Comparison of ENCODE assay signal across 8 mouse cellular contexts in genomic region chr4:43578376-43579204, GRCm38 (mm10). TPM values are rescaled to one million over a fixed set of nuclear protein-coding genes. Genes with fewer than 3 reads are reported as not detected.
A peak's percentile ranks its signal among the peaks of the same experiment; 100 is the strongest.
DNase-seq lines count a peak whose midpoint lies in the region; ATAC-seq and TF ChIP-seq lines count a peak whose summit lies in the region.

Gene Rgp1, plus strand, starts transcription at chr4:43578715.
Gene Gba2, minus strand, starts transcription at chr4:43578873.

- H3K4me2 ChIP-seq in kidney, embryonic 15.5 days, result peak within 1 kb of the TSS; percentile 81
- H3K4me2 ChIP-seq in limb, embryonic 15.5 days, result peak within 1 kb of the TSS; percentile 86
- peak within 1 kb of the TSS; percentile 95 for H3K4me2 ChIP-seq in midbrain, postnatal 0 days (ENCODE audit: low read depth, low read length, poor library complexity, severe bottlenecking)

- H3K36me3 ChIP-seq in C2C12 (ENCODE audit: control insufficient read depth, insufficient read depth), result peaks cover 31% of the 10 kb centered on the region
- H3K36me3 ChIP-seq in heart, embryonic 10.5 days, result peaks cover 57% of the 10 kb centered on the region
- peaks cover 44% of the 10 kb centered on the region for H3K36me3 ChIP-seq in kidney, embryonic 15.5 days
- H3K36me3 ChIP-seq in limb, embryonic 15.5 days, result peaks cover 41% of the 10 kb centered on the region
- H3K36me3 ChIP-seq in midbrain, postnatal 0 days (ENCODE audit: insufficient read depth, low read length), result peaks cover 26% of the 10 kb centered on the region

- no peak for TF ChIP-seq CTCF in C2C12 (IDR thresholded peaks at IDR 0.05; ENCODE audit: control insufficient read depth, insufficient read depth, insufficient read length)
- TF ChIP-seq CTCF in embryonic fibroblast, embryonic 13.5 days (IDR thresholded peaks at IDR 0.05; ENCODE audit: borderline replicate concordance, insufficient read depth, low read length), result no peak
- TF ChIP-seq CTCF in midbrain, postnatal 0 days (IDR thresholded peaks at IDR 0.05), result peak; percentile 43

- peak; percentile 92 for DNase-seq in brain, adult 2 months (ENCODE audit: low read depth, low spot score)
- peak; percentile 95 for DNase-seq in heart, embryonic 10.5 days (ENCODE audit: low spot score)
- peak; percentile 82 for DNase-seq in midbrain, postnatal 0 days (ENCODE audit: low spot score)
- peak; percentile 93 for DNase-seq in spleen, postnatal 10 days (ENCODE audit: low spot score in 2 of 2)

- peaks cover 5% of the 10 kb centered on the region; the same call in 1 of the 2 replicates for H3K4me1 ChIP-seq in embryonic fibroblast, embryonic 13.5 days (ENCODE audit: control insufficient read depth, insufficient read depth, low read length)
- H3K4me1 ChIP-seq in heart, embryonic 10.5 days, result peaks cover 37% of the 10 kb centered on the region
- peaks cover 45% of the 10 kb centered on the region for H3K4me1 ChIP-seq in kidney, embryonic 15.5 days
- H3K4me1 ChIP-seq in limb, embryonic 15.5 days, result peaks cover 38% of the 10 kb centered on the region
- peaks cover 34% of the 10 kb centered on the region for H3K4me1 ChIP-seq in midbrain, postnatal 0 days (ENCODE audit: insufficient read depth, low read length)

- H3K79me2 ChIP-seq in C2C12 (ENCODE audit: control insufficient read depth, insufficient read depth), result peaks cover 33% of the 10 kb centered on the region

- peak; percentile 97 for ATAC-seq in kidney, embryonic 15.5 days (replicated peaks; ENCODE audit: low FRiP score)
- ATAC-seq in limb, embryonic 15.5 days (ENCODE audit: insufficient number of reproducible peaks, low FRiP score, low TSS enrichment, low read depth), result peak; percentile 86
- ATAC-seq in midbrain, postnatal 0 days (ENCODE audit: low FRiP score), result peak; percentile 86

- peak within 1 kb of the TSS; percentile 75 for H3K4me3 ChIP-seq in C2C12 (ENCODE audit: insufficient read depth, poor library complexity, severe bottlenecking)
- H3K4me3 ChIP-seq in embryonic fibroblast, embryonic 13.5 days (ENCODE audit: insufficient read depth, low read length), result peak within 1 kb of the TSS; percentile 78
- peak within 1 kb of the TSS; percentile 92 for H3K4me3 ChIP-seq in heart, embryonic 10.5 days
- peak within 1 kb of the TSS; percentile 62 for H3K4me3 ChIP-seq in kidney, embryonic 15.5 days (replicated peaks)
- H3K4me3 ChIP-seq in limb, embryonic 15.5 days, result peak within 1 kb of the TSS; percentile 90
- H3K4me3 ChIP-seq in midbrain, postnatal 0 days (ENCODE audit: low read depth, low read length), result peak within 1 kb of the TSS; percentile 92

- under 1% methylated on average over 75 of the region's 76 CpGs for WGBS in heart, embryonic 10.5 days
- under 1% methylated on average over 76 of the region's 76 CpGs for WGBS in kidney, embryonic 15.5 days
- WGBS in limb, embryonic 15.5 days, result under 1% methylated on average over 76 of the region's 76 CpGs
- under 1% methylated on average over 75 of the region's 76 CpGs for WGBS in midbrain, postnatal 0 days

- H3K79me3 ChIP-seq in C2C12 (ENCODE audit: low read depth), result peaks cover 3% of the 10 kb centered on the region

- peak within 1 kb of the TSS; percentile 48 for H3K27ac ChIP-seq in embryonic fibroblast, embryonic 13.5 days (ENCODE audit: insufficient read depth, low read length)
- H3K27ac ChIP-seq in heart, embryonic 10.5 days, result peak within 1 kb of the TSS; percentile 97
- peak within 1 kb of the TSS; percentile 93 for H3K27ac ChIP-seq in kidney, embryonic 15.5 days
- H3K27ac ChIP-seq in limb, embryonic 15.5 days, result peak within 1 kb of the TSS; percentile 90
- H3K27ac ChIP-seq in midbrain, postnatal 0 days (ENCODE audit: low read depth, low read length), result peak within 1 kb of the TSS; percentile 72

- peak within 1 kb of the TSS; percentile 99 for H3ac ChIP-seq in C2C12 (ENCODE audit: control insufficient read depth, insufficient read length, low read depth)

- H3K9ac ChIP-seq in kidney, embryonic 15.5 days, result peak within 1 kb of the TSS; percentile 72
- H3K9ac ChIP-seq in limb, embryonic 15.5 days, result peak within 1 kb of the TSS; percentile 56
- H3K9ac ChIP-seq in midbrain, postnatal 0 days (replicated peaks; ENCODE audit: low read length, poor library complexity, severe bottlenecking), result peak within 1 kb of the TSS; percentile 68

- H3K27me3 ChIP-seq in C2C12 (ENCODE audit: control insufficient read depth, insufficient read depth, insufficient read length), result no peaks in the 10 kb centered on the region
- H3K27me3 ChIP-seq in heart, embryonic 10.5 days (ENCODE audit: insufficient read depth, poor library complexity, severe bottlenecking), result no peaks in the 10 kb centered on the region
- no peaks in the 10 kb centered on the region for H3K27me3 ChIP-seq in kidney, embryonic 15.5 days
- no peaks in the 10 kb centered on the region for H3K27me3 ChIP-seq in limb, embryonic 15.5 days
- H3K27me3 ChIP-seq in midbrain, postnatal 0 days (ENCODE audit: insufficient read depth, low read length), result no peaks in the 10 kb centered on the region

- H3K9me3 ChIP-seq in heart, embryonic 10.5 days, result no peaks in the 10 kb centered on the region
- no peaks in the 10 kb centered on the region for H3K9me3 ChIP-seq in kidney, embryonic 15.5 days (replicated peaks)
- H3K9me3 ChIP-seq in limb, embryonic 15.5 days, result no peaks in the 10 kb centered on the region
- no peaks in the 10 kb centered on the region for H3K9me3 ChIP-seq in midbrain, postnatal 0 days (ENCODE audit: low read length)

- peak; percentile 94 for TF ChIP-seq POLR2A in embryonic fibroblast, embryonic 13.5 days (IDR thresholded peaks at IDR 0.05; ENCODE audit: low read depth, low read length)

TF ChIP-seq in C2C12, 6 proteins besides CTCF, POLR2A, EP300 and RAD21:
- peak; percentile 28 for TF ChIP-seq MAX (IDR thresholded peaks at IDR 0.05)
- no peak for TF ChIP-seq MYOD1 (IDR thresholded peaks at IDR 0.05; ENCODE audit: control insufficient read depth, insufficient read length, low read depth)

RNA-seq across cellular contexts. Expression of gene Rgp1, which starts in this region (rescaled TPM):
- 22.6 TPM for polyA plus RNA-seq in C2C12 (2012; fragmentation: generic; extraction: Trizol)
- polyA plus RNA-seq in embryonic fibroblast, embryonic 13.5 days (2011; ENCODE audit: insufficient read length, low read depth, missing spikeins), result 34.6 and 45.4 TPM in 2 replicates
- polyA plus RNA-seq in heart, embryonic 10.5 days (2016; fragmentation: Nextera tagmentation; extraction: Ambion mirVana), result 20.9 and 29.7 TPM in 2 replicates
- 29.3 and 30.7 TPM in 2 replicates for polyA plus RNA-seq in kidney, embryonic 15.5 days (2015; fragmentation: Nextera tagmentation; extraction: Ambion mirVana)
- 27.6 and 31.7 TPM in 2 replicates for polyA plus RNA-seq in limb, embryonic 15.5 days (2015; fragmentation: Nextera tagmentation; extraction: Ambion mirVana)
- 20.6 and 22.6 TPM in 2 replicates for total RNA-seq in midbrain, postnatal 0 days (2014; rRNA removed)
- 12.3 and 12.4 TPM in 2 replicates for polyA plus RNA-seq in midbrain, postnatal 0 days (2015; fragmentation: Nextera tagmentation; extraction: Ambion mirVana)

RNA-seq across cellular contexts. Expression of gene Gba2, which starts in this region (rescaled TPM):
- 6.0 TPM for polyA plus RNA-seq in C2C12 (2012; fragmentation: generic; extraction: Trizol)
- 4.5 and 7.6 TPM in 2 replicates for polyA plus RNA-seq in embryonic fibroblast, embryonic 13.5 days (2011; ENCODE audit: insufficient read length, low read depth, missing spikeins)
- 22.8 and 27.6 TPM in 2 replicates for polyA plus RNA-seq in heart, embryonic 10.5 days (2016; fragmentation: Nextera tagmentation; extraction: Ambion mirVana)
- polyA plus RNA-seq in kidney, embryonic 15.5 days (2015; fragmentation: Nextera tagmentation; extraction: Ambion mirVana), result 20.4 and 22.7 TPM in 2 replicates
- polyA plus RNA-seq in limb, embryonic 15.5 days (2015; fragmentation: Nextera tagmentation; extraction: Ambion mirVana), result 19.2 and 21.9 TPM in 2 replicates
- 29.3 and 56.4 TPM in 2 replicates for total RNA-seq in midbrain, postnatal 0 days (2014; rRNA removed)
- polyA plus RNA-seq in midbrain, postnatal 0 days (2015; fragmentation: Nextera tagmentation; extraction: Ambion mirVana), result 47.5 and 50.6 TPM in 2 replicates

Comparison
In these comparisons a context has a peak if more than half of its experiments do, and no peak if none do; other contexts are left out.
1. Peak in every context shown above with its lines: DNase-seq, ATAC-seq, H3K4me3 ChIP-seq and H3K27ac ChIP-seq.